8 mouse cellular contexts compared by ENCODE assay signal in the genomic region with DNA sequence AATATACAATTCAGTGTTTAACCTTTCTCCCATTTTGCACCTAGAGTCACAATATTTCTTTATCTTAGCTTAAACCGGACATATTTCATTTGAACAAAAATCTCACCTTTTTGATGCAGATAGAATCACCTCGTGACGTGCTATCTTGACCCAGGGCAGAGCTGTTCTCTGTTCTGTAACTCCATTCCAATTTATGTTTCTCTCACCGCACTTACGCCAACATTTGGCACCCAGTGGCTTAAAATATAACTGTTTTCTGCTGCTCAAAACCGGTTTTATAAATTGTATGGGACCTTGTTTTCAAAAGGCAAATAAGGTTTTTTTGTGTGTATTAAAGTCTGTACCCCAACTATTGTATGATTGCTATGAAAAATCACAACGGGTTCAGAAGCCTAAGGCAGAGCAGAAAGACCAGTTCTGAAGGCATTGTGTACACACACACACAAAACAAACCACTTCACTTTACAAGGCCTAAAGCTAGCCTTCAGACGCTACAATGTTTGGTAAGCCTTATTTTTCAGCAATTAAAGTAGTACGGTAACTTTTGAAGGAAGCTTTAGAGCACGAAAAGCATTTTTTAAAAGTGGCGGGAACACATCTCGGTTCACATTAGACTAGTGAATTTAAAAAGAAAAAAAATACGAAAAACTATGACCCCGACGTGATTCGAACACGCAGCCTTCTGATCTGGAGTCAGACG. TPM values are rescaled to one million over a fixed set of nuclear protein-coding genes. Genes with fewer than 3 reads are reported as not detected.
DNase-seq lines count a peak whose midpoint lies in the region; ATAC-seq and TF ChIP-seq lines count a peak whose summit lies in the region.

A gene (minus strand): TSS at position 555 of the 700 bp plus-strand sequence.

- no peaks in the 10 kb centered on the region for H3K27me3 ChIP-seq in ES-Bruce4 (ENCODE audit: control insufficient read depth, insufficient read depth, low read length, poor library complexity, severe bottlenecking)
- H3K27me3 ChIP-seq in forebrain, embryonic 10.5 days (ENCODE audit: poor library complexity, severe bottlenecking) = no peaks in the 10 kb centered on the region
- H3K27me3 ChIP-seq in limb, embryonic 14.5 days (ENCODE audit: control insufficient read depth, insufficient read depth, low read length) = no peaks in the 10 kb centered on the region
- H3K27me3 ChIP-seq in stomach, embryonic 14.5 days (ENCODE audit: control insufficient read depth, insufficient read depth, low read length) = no peaks in the 10 kb centered on the region

- DNase-seq in embryo, embryonic 9.5 days (ENCODE audit: extremely low spot score) = peak; percentile 54
- DNase-seq in embryo, embryonic 10 days (ENCODE audit: low spot score) = no peak
- DNase-seq in forebrain, embryonic 10.5 days (ENCODE audit: extremely low spot score, low spot score) = no peak
- no peak for DNase-seq in heart, postnatal 36 days
- no peak for DNase-seq in limb, embryonic 14.5 days (ENCODE audit: low spot score)
- no peak for DNase-seq in retina, postnatal 1 day

- no peaks in the 10 kb centered on the region for H3K9me3 ChIP-seq in ES-Bruce4 (replicated peaks; ENCODE audit: control insufficient read depth, insufficient read depth, low read length, poor library complexity, severe bottlenecking)
- H3K9me3 ChIP-seq in forebrain, embryonic 10.5 days = no peaks in the 10 kb centered on the region; the same call in 1 of the 2 replicates
- no peaks in the 10 kb centered on the region for H3K9me3 ChIP-seq in limb, embryonic 14.5 days (ENCODE audit: control insufficient read depth, low read length)
- no peaks in the 10 kb centered on the region for H3K9me3 ChIP-seq in stomach, embryonic 14.5 days (ENCODE audit: control insufficient read depth, low read depth, low read length)

- 12% methylated on average over 18 of the region's 18 CpGs for WGBS in forebrain, embryonic 10.5 days
- 8% methylated on average over 18 of the region's 18 CpGs for WGBS in limb, embryonic 14.5 days
- WGBS in stomach, embryonic 14.5 days = 5% methylated on average over 18 of the region's 18 CpGs

- H3K4me1 ChIP-seq in ES-Bruce4 (ENCODE audit: control insufficient read depth, insufficient read depth, low read length) = peaks cover 4% of the 10 kb centered on the region
- H3K4me1 ChIP-seq in forebrain, embryonic 10.5 days = peaks cover 23% of the 10 kb centered on the region
- H3K4me1 ChIP-seq in limb, embryonic 14.5 days (ENCODE audit: control insufficient read depth, insufficient read depth, low read length) = peaks cover 21% of the 10 kb centered on the region
- peaks cover 19% of the 10 kb centered on the region; the same call in 1 of the 2 replicates for H3K4me1 ChIP-seq in stomach, embryonic 14.5 days (ENCODE audit: control insufficient read depth, insufficient read depth, low read length)

- intact Hi-C loops in heart, postnatal 36 days (cut with DNase I) = loop anchor here (1.0 kb wide), 1 partner anchor 10 kb away; no protein-coding TSS in a partner anchor

- peak within 1 kb of the TSS; percentile 90 for H3K27ac ChIP-seq in ES-Bruce4 (ENCODE audit: insufficient read depth, low read length)
- peak within 1 kb of the TSS; percentile 95 for H3K27ac ChIP-seq in forebrain, embryonic 10.5 days
- peak within 1 kb of the TSS; percentile 99 for H3K27ac ChIP-seq in limb, embryonic 14.5 days (replicated peaks; ENCODE audit: low read depth, low read length)
- H3K27ac ChIP-seq in stomach, embryonic 14.5 days (ENCODE audit: low read length) = peak within 1 kb of the TSS; percentile 95

- no peak for TF ChIP-seq POLR2A in ES-Bruce4 (IDR thresholded peaks at IDR 0.05; ENCODE audit: insufficient read depth, low read length)
- TF ChIP-seq POLR2A in limb, embryonic 14.5 days (IDR thresholded peaks at IDR 0.05; ENCODE audit: borderline replicate concordance, extremely low read depth, insufficient read depth, insufficient read length) = no peak

- TF ChIP-seq EP300 in ES-Bruce4 (IDR thresholded peaks at IDR 0.05; ENCODE audit: insufficient read depth, low read depth, low read length) = no peak

- H3K9ac ChIP-seq in ES-Bruce4 (ENCODE audit: low read depth, poor library complexity, severe bottlenecking) = peak within 1 kb of the TSS; percentile 54
- H3K9ac ChIP-seq in limb, embryonic 14.5 days (ENCODE audit: low read depth, low read length, severe bottlenecking) = peak within 1 kb of the TSS; percentile 73
- peak within 1 kb of the TSS; percentile 57 for H3K9ac ChIP-seq in stomach, embryonic 14.5 days (replicated peaks; ENCODE audit: low read depth, low read length)

- peak within 1 kb of the TSS; percentile 95 for H3K4me3 ChIP-seq in ES-Bruce4 (ENCODE audit: low read depth, low read length)
- H3K4me3 ChIP-seq in forebrain, embryonic 10.5 days = peak within 1 kb of the TSS; percentile 58
- H3K4me3 ChIP-seq in limb, embryonic 14.5 days (replicated peaks; ENCODE audit: low read length) = peak within 1 kb of the TSS; percentile 50
- peak within 1 kb of the TSS; percentile 27 for H3K4me3 ChIP-seq in stomach, embryonic 14.5 days (ENCODE audit: low read depth, low read length)

- no peak for TF ChIP-seq CTCF in ES-Bruce4 (IDR thresholded peaks at IDR 0.05; ENCODE audit: low read depth, low read length)

- peak within 1 kb of the TSS; percentile 49 for H3K4me2 ChIP-seq in limb, embryonic 14.5 days (replicated peaks; ENCODE audit: low read depth, low read length, severe bottlenecking)
- H3K4me2 ChIP-seq in stomach, embryonic 14.5 days (replicated peaks; ENCODE audit: low read depth, low read length) = peak within 1 kb of the TSS; percentile 54

- H3K36me3 ChIP-seq in ES-Bruce4 (ENCODE audit: control insufficient read depth, insufficient read depth, low read length, poor library complexity, severe bottlenecking) = no peaks in the 10 kb centered on the region
- no peaks in the 10 kb centered on the region for H3K36me3 ChIP-seq in forebrain, embryonic 10.5 days (replicated peaks)
- H3K36me3 ChIP-seq in limb, embryonic 14.5 days (ENCODE audit: control insufficient read depth, insufficient read depth, low read length) = no peaks in the 10 kb centered on the region
- H3K36me3 ChIP-seq in stomach, embryonic 14.5 days (ENCODE audit: control insufficient read depth, insufficient read depth, low read length) = no peaks in the 10 kb centered on the region

- peak; percentile 1; the same call in 1 of the 2 replicates for ATAC-seq in limb, embryonic 14.5 days (ENCODE audit: low FRiP score, low read depth)
- ATAC-seq in stomach, embryonic 14.5 days (ENCODE audit: insufficient number of reproducible peaks, insufficient read depth, low FRiP score, low read depth) = no peak

RNA-seq across cellular contexts. Expression of the gene that starts here (rescaled TPM):
- 259 and 265 TPM in 2 replicates for polyA plus RNA-seq in ES-Bruce4 (2011; ENCODE audit: insufficient read depth, insufficient read length, low read depth, missing spikeins)
- 261 and 275 TPM in 2 replicates for polyA plus RNA-seq in forebrain, embryonic 10.5 days (2016; fragmentation: Nextera tagmentation; extraction: Ambion mirVana)
- total RNA-seq in heart, postnatal 36 days (2021) = 10 to 100 TPM; 37.8 to 46.3 TPM
- 285 and 340 TPM in 2 replicates for polyA plus RNA-seq in limb, embryonic 14.5 days (2012; rRNA removed)
- 239 and 276 TPM in 2 replicates for polyA plus RNA-seq in limb, embryonic 14.5 days (2014; fragmentation: Nextera tagmentation; extraction: Ambion mirVana)
- 236 and 261 TPM in 2 replicates for polyA plus RNA-seq in stomach, embryonic 14.5 days (2014; fragmentation: Nextera tagmentation; extraction: Ambion mirVana)

Comparison
In these comparisons a context has a peak if more than half of its experiments do, and no peak if none do; other contexts are left out.
1. H3K4me3 ChIP-seq: peak in every context shown above with its lines; median percentile 95 in ES-Bruce4; 58 in forebrain, embryonic 10.5 days; 50 in limb, embryonic 14.5 days; 27 in stomach, embryonic 14.5 days.